ENCODE assay signal across 8 mouse cellular contexts in the genomic region with DNA sequence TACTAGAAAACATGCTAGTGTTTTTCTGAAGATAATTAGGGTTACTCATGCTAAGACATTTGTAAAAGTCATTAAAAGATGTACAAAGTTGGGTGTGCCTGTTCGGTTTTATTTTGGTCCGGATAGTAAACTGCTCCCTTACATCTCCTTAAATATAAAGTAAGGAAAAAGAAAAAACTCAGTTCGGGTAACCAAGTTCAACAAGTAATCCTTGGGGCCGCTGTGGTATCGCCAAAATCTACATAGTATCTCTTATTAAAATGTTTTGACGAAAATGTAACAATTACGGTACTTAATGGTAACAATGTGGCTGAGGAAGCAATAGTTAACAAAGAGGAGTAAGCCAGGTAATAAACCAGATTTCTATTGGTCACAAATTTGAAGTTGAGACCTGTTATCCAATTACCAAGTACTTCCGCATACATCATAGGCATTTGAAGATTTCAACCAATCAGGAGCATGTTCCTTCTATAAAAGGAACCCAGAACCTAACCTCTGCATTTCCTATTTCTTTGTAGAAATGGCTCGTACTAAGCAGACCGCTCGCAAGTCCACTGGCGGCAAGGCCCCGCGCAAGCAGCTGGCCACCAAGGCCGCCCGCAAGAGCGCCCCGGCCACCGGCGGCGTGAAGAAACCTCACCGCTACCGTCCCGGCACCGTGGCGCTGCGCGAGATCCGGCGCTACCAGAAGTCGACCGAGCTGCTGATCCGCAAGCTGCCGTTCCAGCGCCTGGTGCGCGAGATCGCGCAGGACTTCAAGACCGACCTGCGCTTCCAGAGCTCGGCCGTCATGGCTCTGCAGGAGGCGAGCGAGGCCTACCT. TPM values are rescaled to one million over a fixed set of nuclear protein-coding genes. Genes with fewer than 3 reads are reported as not detected.
DNase-seq lines count a peak whose midpoint lies in the region; ATAC-seq and TF ChIP-seq lines count a peak whose summit lies in the region.

A gene (plus strand): TSS at position 88 of the 822 bp plus-strand sequence.

- 0 out of 2 replicates have a peak, but pooled peaks cover 3% of the 10 kb centered on the region for H3K4me1 ChIP-seq in embryonic facial prominence, embryonic 14.5 days (ENCODE audit: control insufficient read depth, insufficient read depth, low read length)
- peaks cover 7% of the 10 kb centered on the region for H3K4me1 ChIP-seq in limb, embryonic 13.5 days
- peaks cover 5% of the 10 kb centered on the region for H3K4me1 ChIP-seq in midbrain, embryonic 15.5 days
- H3K4me1 ChIP-seq in stomach, embryonic 14.5 days (ENCODE audit: control insufficient read depth, insufficient read depth, low read length), result no peaks in the 10 kb centered on the region

- peak; percentile 89 for ATAC-seq in embryonic facial prominence, embryonic 14.5 days (ENCODE audit: low read depth)
- ATAC-seq in limb, embryonic 13.5 days (ENCODE audit: low FRiP score, low read depth), result peak; percentile 93
- peak; percentile 97 for ATAC-seq in midbrain, embryonic 15.5 days (replicated peaks)
- ATAC-seq in stomach, embryonic 14.5 days (ENCODE audit: insufficient number of reproducible peaks, insufficient read depth, low FRiP score, low read depth), result peak; percentile 91

- H3K36me3 ChIP-seq in C2C12 (ENCODE audit: control insufficient read depth, insufficient read depth), result no peaks in the 10 kb centered on the region
- no peaks in the 10 kb centered on the region for H3K36me3 ChIP-seq in embryonic facial prominence, embryonic 14.5 days (ENCODE audit: control insufficient read depth, insufficient read depth, low read length)
- no peaks in the 10 kb centered on the region for H3K36me3 ChIP-seq in limb, embryonic 13.5 days
- no peaks in the 10 kb centered on the region for H3K36me3 ChIP-seq in midbrain, embryonic 15.5 days (replicated peaks)
- H3K36me3 ChIP-seq in stomach, embryonic 14.5 days (ENCODE audit: control insufficient read depth, insufficient read depth, low read length), result no peaks in the 10 kb centered on the region

- peak; percentile 37 to 49 for DNase-seq in adrenal gland, postnatal 4 days (ENCODE audit: low spot score in 2 of 2)
- DNase-seq in embryonic facial prominence, embryonic 14.5 days (ENCODE audit: low spot score), result peak; percentile 98
- peak; percentile 96 for DNase-seq in heart, adult 8-10 months (ENCODE audit: low spot score)
- DNase-seq in kidney, adult 8-10 months, result peak; percentile 47 to 89

- peak within 1 kb of the TSS; percentile 73 for H3K9ac ChIP-seq in embryonic facial prominence, embryonic 14.5 days (ENCODE audit: low read depth, low read length)
- peak within 1 kb of the TSS; percentile 69 for H3K9ac ChIP-seq in limb, embryonic 13.5 days
- peak within 1 kb of the TSS; percentile 58 for H3K9ac ChIP-seq in midbrain, embryonic 15.5 days
- peak within 1 kb of the TSS; percentile 57 for H3K9ac ChIP-seq in stomach, embryonic 14.5 days (replicated peaks; ENCODE audit: low read depth, low read length)

- H3K4me3 ChIP-seq in C2C12 (ENCODE audit: insufficient read depth, poor library complexity, severe bottlenecking), result peak within 1 kb of the TSS; percentile 30
- peak within 1 kb of the TSS; percentile 46 for H3K4me3 ChIP-seq in embryonic facial prominence, embryonic 14.5 days (ENCODE audit: low read depth, low read length)
- H3K4me3 ChIP-seq in limb, embryonic 13.5 days, result peak within 1 kb of the TSS; percentile 52
- peak within 1 kb of the TSS; percentile 52 for H3K4me3 ChIP-seq in midbrain, embryonic 15.5 days
- H3K4me3 ChIP-seq in stomach, embryonic 14.5 days (ENCODE audit: low read depth, low read length), result peak within 1 kb of the TSS; percentile 38

- peak within 1 kb of the TSS; percentile 65 for H3ac ChIP-seq in C2C12 (ENCODE audit: control insufficient read depth, insufficient read length, low read depth)

- H3K27ac ChIP-seq in embryonic facial prominence, embryonic 14.5 days (replicated peaks; ENCODE audit: low read depth, low read length), result peak within 1 kb of the TSS; percentile 98
- peak within 1 kb of the TSS; percentile 95 for H3K27ac ChIP-seq in limb, embryonic 13.5 days
- H3K27ac ChIP-seq in midbrain, embryonic 15.5 days, result peak within 1 kb of the TSS; percentile 91
- peak within 1 kb of the TSS; percentile 94 for H3K27ac ChIP-seq in stomach, embryonic 14.5 days (ENCODE audit: low read length)

- no peaks in the 10 kb centered on the region for H3K79me2 ChIP-seq in C2C12 (ENCODE audit: control insufficient read depth, insufficient read depth)

- H3K4me2 ChIP-seq in embryonic facial prominence, embryonic 14.5 days (ENCODE audit: low read depth, low read length), result peak within 1 kb of the TSS; percentile 80
- peak within 1 kb of the TSS; percentile 73 for H3K4me2 ChIP-seq in limb, embryonic 13.5 days (replicated peaks)
- H3K4me2 ChIP-seq in midbrain, embryonic 15.5 days, result peak within 1 kb of the TSS; percentile 86
- peak within 1 kb of the TSS; percentile 59 for H3K4me2 ChIP-seq in stomach, embryonic 14.5 days (replicated peaks; ENCODE audit: low read depth, low read length)

- no peaks in the 10 kb centered on the region for H3K9me3 ChIP-seq in embryonic facial prominence, embryonic 14.5 days (ENCODE audit: control insufficient read depth, low read length)
- H3K9me3 ChIP-seq in limb, embryonic 13.5 days, result no peaks in the 10 kb centered on the region
- no peaks in the 10 kb centered on the region for H3K9me3 ChIP-seq in midbrain, embryonic 15.5 days
- no peaks in the 10 kb centered on the region for H3K9me3 ChIP-seq in stomach, embryonic 14.5 days (ENCODE audit: control insufficient read depth, low read depth, low read length)

- H3K27me3 ChIP-seq in C2C12 (ENCODE audit: control insufficient read depth, insufficient read depth, insufficient read length), result no peaks in the 10 kb centered on the region
- no peaks in the 10 kb centered on the region for H3K27me3 ChIP-seq in embryonic facial prominence, embryonic 14.5 days (replicated peaks; ENCODE audit: control insufficient read depth, insufficient read depth, low read length)
- H3K27me3 ChIP-seq in limb, embryonic 13.5 days, result no peaks in the 10 kb centered on the region
- no peaks in the 10 kb centered on the region for H3K27me3 ChIP-seq in midbrain, embryonic 15.5 days (replicated peaks)
- H3K27me3 ChIP-seq in stomach, embryonic 14.5 days (ENCODE audit: control insufficient read depth, insufficient read depth, low read length), result no peaks in the 10 kb centered on the region

- no peak for TF ChIP-seq CTCF in C2C12 (IDR thresholded peaks at IDR 0.05; ENCODE audit: control insufficient read depth, insufficient read depth, insufficient read length)

- no peaks in the 10 kb centered on the region for H3K79me3 ChIP-seq in C2C12 (ENCODE audit: low read depth)

- WGBS in embryonic facial prominence, embryonic 14.5 days, result under 1% methylated on average over 14 of the region's 45 CpGs
- under 1% methylated on average over 29 of the region's 45 CpGs for WGBS in limb, embryonic 13.5 days
- 1% methylated on average over 31 of the region's 45 CpGs for WGBS in midbrain, embryonic 15.5 days
- under 1% methylated on average over 24 of the region's 45 CpGs for WGBS in stomach, embryonic 14.5 days

TF ChIP-seq in C2C12, 6 proteins besides CTCF, POLR2A, EP300 and RAD21:
- no peak for TF ChIP-seq MAX (IDR thresholded peaks at IDR 0.05)
- no peak for TF ChIP-seq USF1 (IDR thresholded peaks at IDR 0.05; ENCODE audit: low read depth)

RNA-seq across cellular contexts. Expression of the gene that starts here (rescaled TPM):
- polyA plus RNA-seq in C2C12 (2012; fragmentation: generic; extraction: Trizol), result 1.2 TPM
- total RNA-seq in adrenal gland, postnatal 4 days (2021), result 100 to 1,000 TPM; 150 to 177 TPM
- 0.71 and 1.0 TPM in 2 replicates for polyA plus RNA-seq in embryonic facial prominence, embryonic 14.5 days (2014; fragmentation: Nextera tagmentation; extraction: Ambion mirVana)
- 1 to 10 TPM; 4.6 to 6.3 (median 5.7) TPM for total RNA-seq in heart, adult 8-10 months (2022)
- polyA plus RNA-seq in limb, embryonic 13.5 days (2015; fragmentation: Nextera tagmentation; extraction: Ambion mirVana), result 1.5 and 1.7 TPM in 2 replicates
- 0.27 and 0.32 TPM in 2 replicates for polyA plus RNA-seq in midbrain, embryonic 15.5 days (2015; fragmentation: Nextera tagmentation; extraction: Ambion mirVana)
- polyA plus RNA-seq in stomach, embryonic 14.5 days (2014; fragmentation: Nextera tagmentation; extraction: Ambion mirVana), result 0.94 and 1.3 TPM in 2 replicates

Comparison
In these comparisons a context has a peak if more than half of its experiments do, and no peak if none do; other contexts are left out.
1. Peak in every context shown above with its lines: DNase-seq, ATAC-seq, H3K4me3 ChIP-seq and H3K27ac ChIP-seq.
2. RNA of the gene that starts here (total RNA-seq): 150 to 177 TPM in adrenal gland, postnatal 4 days; 4.6 to 6.3 TPM in heart, adult 8-10 months; every median in the first group is over 10 times any median in the second.
3. Peak in ATAC-seq, H3K4me3 ChIP-seq, H3K27ac ChIP-seq, H3K9ac ChIP-seq and H3K4me2 ChIP-seq in midbrain, embryonic 15.5 days; RNA of the gene not detected or under 1 TPM.
4. DNase-seq: peak in every context shown above with its lines; median percentile 98 in embryonic facial prominence, embryonic 14.5 days; 96 in heart, adult 8-10 months; 68 in kidney, adult 8-10 months; 43 in adrenal gland, postnatal 4 days.